Mouse (Mus musculus) liver, embryonic 14.5 days (tissue): Measurements from ENCODE around the gene Tspear.

Experiments
- CTCF ChIP-seq: IDR thresholded peaks from 2 replicates; pipeline ENCODE4 v1.5.1; 2016; ENCODE audit warnings: antibody characterized with exemption, low read depth, control low read depth
- EP300 ChIP-seq: IDR thresholded peaks from 2 replicates; pipeline ENCODE4 v1.6.1; 2016; ENCODE audit warnings: antibody characterized with exemption, low read depth

DNA sequence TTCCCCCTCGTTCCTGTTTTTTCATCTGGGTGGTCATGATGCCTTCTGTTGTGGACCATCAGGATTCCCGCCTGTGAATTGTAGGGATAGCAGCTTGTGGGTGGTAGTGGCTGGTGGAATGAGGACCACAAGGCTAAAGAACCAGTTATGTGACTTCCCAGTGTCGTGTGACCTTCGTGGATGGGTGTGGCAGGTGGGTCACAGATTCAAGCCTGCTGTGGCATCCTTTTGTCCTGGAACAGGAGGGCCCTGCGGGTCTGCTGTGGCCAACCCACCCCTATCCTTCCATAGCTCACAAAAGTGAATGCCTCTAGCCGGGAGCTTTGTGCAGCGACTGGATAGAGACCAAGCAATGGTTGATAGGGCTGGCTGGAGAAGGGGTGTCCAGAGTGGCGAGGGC is 38.5 kb upstream of the Tspear start:
- TF ChIP-seq CTCF (no peak), EP300 (no peak)
